Comparison of ENCODE assay signal across 24 mouse cellular contexts in genomic region chr12:10620541-10620940, GRCm38 (mm10).
"Had no signal": no experiment of that assay in that cellular context is flagged by ENCODE, and none has a peak within 500 bp of the region (broad histone marks: within the 10 kb centered on the region; RNA-seq: fewer than 3 reads in every experiment).

No protein-coding gene starts in this region.

- H3K4me2 ChIP-seq: heart, embryonic 11.5 days; heart, embryonic 13.5 days; heart, embryonic 15.5 days; hindbrain, embryonic 13.5 days; hindbrain, embryonic 15.5 days; limb, embryonic 13.5 days; limb, embryonic 15.5 days; liver, embryonic 12.5 days had no signal

- H3K27ac ChIP-seq: gastrocnemius, adult 2 months; heart, adult 2 months; heart, embryonic 13.5 days; heart, embryonic 15.5 days; hindbrain, embryonic 13.5 days; hindbrain, embryonic 15.5 days; hindbrain, postnatal 0 days; limb, embryonic 13.5 days; limb, embryonic 15.5 days; liver, embryonic 12.5 days; liver, embryonic 14.5 days had no signal

- H3K36me3 ChIP-seq: heart, embryonic 13.5 days; heart, embryonic 15.5 days; hindbrain, embryonic 13.5 days; hindbrain, embryonic 15.5 days; limb, embryonic 13.5 days; limb, embryonic 15.5 days; liver, embryonic 12.5 days had no signal

- ATAC-seq: forebrain, postnatal 0 days; hindbrain, postnatal 0 days; intestine, embryonic 16.5 days; liver, embryonic 12.5 days had no signal

- H3K27me3 ChIP-seq: heart, embryonic 13.5 days; heart, embryonic 15.5 days; hindbrain, embryonic 13.5 days; hindbrain, embryonic 15.5 days; limb, embryonic 15.5 days; liver, embryonic 12.5 days had no signal

- DNase-seq: forebrain, postnatal 0 days; gastrocnemius, adult 2 months; gastrocnemius, postnatal 10 days; gastrocnemius, postnatal 25 days; heart, adult 2 months; heart, postnatal 14 days; heart, postnatal 36 days; kidney, adult 11 months; kidney, adult 8-10 months; kidney, postnatal 36 days; layer of hippocampus, adult 9-11 months; layer of hippocampus, postnatal 36 days; left cerebral cortex, postnatal 4 days had no signal

- H3K9me3 ChIP-seq: heart, embryonic 13.5 days; heart, embryonic 15.5 days; hindbrain, embryonic 13.5 days; hindbrain, embryonic 15.5 days; limb, embryonic 13.5 days; limb, embryonic 15.5 days; liver, embryonic 12.5 days had no signal

- H3K4me1 ChIP-seq: heart, embryonic 13.5 days; heart, embryonic 15.5 days; hindbrain, embryonic 13.5 days; hindbrain, embryonic 15.5 days; limb, embryonic 15.5 days; liver, embryonic 12.5 days had no signal

- H3K4me3 ChIP-seq: gastrocnemius, adult 2 months; heart, adult 2 months; heart, embryonic 13.5 days; heart, embryonic 15.5 days; hindbrain, embryonic 13.5 days; hindbrain, embryonic 15.5 days; limb, embryonic 13.5 days; limb, embryonic 15.5 days; liver, embryonic 12.5 days had no signal

- H3K9ac ChIP-seq: forebrain, postnatal 0 days; heart, embryonic 13.5 days; heart, embryonic 15.5 days; hindbrain, embryonic 13.5 days; hindbrain, embryonic 15.5 days; limb, embryonic 13.5 days; limb, embryonic 15.5 days; liver, embryonic 12.5 days; liver, embryonic 14.5 days had no signal
